Mouse (Mus musculus): ENCODE data around the gene Rasal1.

DNA sequence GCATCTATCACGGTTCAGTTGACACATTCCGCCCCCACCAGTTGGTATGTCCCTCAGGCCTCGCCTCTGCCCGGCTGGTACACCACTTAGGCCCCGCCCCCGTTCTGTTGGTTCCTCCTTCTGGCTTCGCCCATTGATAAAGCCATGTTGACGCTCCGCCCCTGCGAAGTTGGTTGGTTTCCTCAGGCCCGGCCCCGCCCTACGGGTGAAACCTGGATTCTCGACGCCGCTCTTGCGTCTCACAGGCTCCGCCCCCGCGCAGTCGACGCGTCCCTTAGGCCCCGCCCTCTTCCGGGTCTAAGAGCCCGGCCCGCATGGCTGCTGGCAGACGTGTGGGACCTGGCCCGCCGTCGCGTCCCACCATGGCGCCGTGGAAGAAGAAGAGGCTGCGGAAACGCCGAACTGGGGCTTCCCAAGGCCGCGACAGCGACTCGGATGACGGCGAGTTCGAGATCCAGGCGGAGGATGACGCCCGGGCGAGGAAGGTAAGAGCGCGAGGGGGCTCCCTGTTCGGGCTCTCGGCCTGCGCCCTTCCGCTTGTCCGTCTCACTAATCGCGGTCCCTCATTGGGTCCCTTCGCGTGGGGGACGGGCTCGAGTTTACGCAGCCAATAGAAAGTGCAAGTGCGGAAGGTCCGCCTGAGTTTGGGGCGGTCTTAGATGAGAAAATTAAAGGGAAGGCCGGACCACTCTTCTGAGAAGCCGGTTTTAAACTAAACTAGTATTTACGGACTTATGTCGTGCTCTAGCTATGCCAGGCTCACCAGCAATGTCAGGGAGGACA lies 35.6 kb upstream of the Rasal1 start:
- TF ChIP-seq CTCF (IDR thresholded peaks at IDR 0.05; ENCODE audit: borderline replicate concordance, extremely low read depth, insufficient read depth, insufficient read length) (no peak), POLR2A (IDR thresholded peaks at IDR 0.05; ENCODE audit: borderline replicate concordance, extremely low read depth, insufficient read depth, insufficient read length, poor library complexity, severe bottlenecking) (no peak)
